Mouse (Mus musculus): Measurements from ENCODE around the gene Eps15l1. TPM values are rescaled to one million over a fixed set of nuclear protein-coding genes. Genes with fewer than 3 reads are reported as not detected.

The Eps15l1 gene
- polyA plus RNA-seq, 1 experiment: 3.2 TPM

GRCm38 (mm10) chr8:72382395-72382794, 38.9 kb downstream of the Eps15l1 start:
- H3K4me1 ChIP-seq (ENCODE audit: control insufficient read depth): no peaks in the 10 kb centered on the region
- no peaks in the 10 kb centered on the region for H3K9me3 ChIP-seq (ENCODE audit: control insufficient read depth, low read length)
- H3K36me3 ChIP-seq (ENCODE audit: control insufficient read depth): peaks cover 99% of the 10 kb centered on the region
- H3K27me3 ChIP-seq (ENCODE audit: control insufficient read depth): no peaks in the 10 kb centered on the region
- no peak for TF ChIP-seq TAL1 (IDR thresholded peaks at IDR 0.05; ENCODE audit: low read length)
- TF ChIP-seq GATA1 (IDR thresholded peaks at IDR 0.05; ENCODE audit: low read length): no peak
- H3K4me3 ChIP-seq (replicated peaks): no peak overlapping the region

GRCm38 (mm10) chr8:72380656-72381055, 40.6 kb downstream of the Eps15l1 start:
- H3K36me3 ChIP-seq (ENCODE audit: control insufficient read depth): peaks cover 99% of the 10 kb centered on the region
- no peaks in the 10 kb centered on the region for H3K4me1 ChIP-seq (ENCODE audit: control insufficient read depth)
- TF ChIP-seq GATA1 (IDR thresholded peaks at IDR 0.05; ENCODE audit: low read length) (no peak), TAL1 (IDR thresholded peaks at IDR 0.05; ENCODE audit: low read length) (no peak)
- H3K9me3 ChIP-seq (ENCODE audit: control insufficient read depth, low read length): no peaks in the 10 kb centered on the region
- no peaks in the 10 kb centered on the region for H3K27me3 ChIP-seq (ENCODE audit: control insufficient read depth)
- H3K4me3 ChIP-seq (replicated peaks): no peak overlapping the region

- Histone ChIP-seq H3K36me3 (ENCODE audit: control insufficient read depth) (peaks cover 98% of the 10 kb centered on the region), H3K4me1 (ENCODE audit: control insufficient read depth) (no peaks in the 10 kb centered on the region), H3K4me3 (replicated peaks) (no peak overlapping the region), H3K27me3 (ENCODE audit: control insufficient read depth) (no peaks in the 10 kb centered on the region), H3K9me3 (ENCODE audit: control insufficient read depth, low read length) (no peaks in the 10 kb centered on the region)
- TF ChIP-seq GATA1 (IDR thresholded peaks at IDR 0.05; ENCODE audit: low read length) (no peak), TAL1 (IDR thresholded peaks at IDR 0.05; ENCODE audit: low read length) (no peak)
Measured at GRCm38 (mm10) chr8:72376900-72377299, 44.4 kb downstream of the Eps15l1 start.

DNA sequence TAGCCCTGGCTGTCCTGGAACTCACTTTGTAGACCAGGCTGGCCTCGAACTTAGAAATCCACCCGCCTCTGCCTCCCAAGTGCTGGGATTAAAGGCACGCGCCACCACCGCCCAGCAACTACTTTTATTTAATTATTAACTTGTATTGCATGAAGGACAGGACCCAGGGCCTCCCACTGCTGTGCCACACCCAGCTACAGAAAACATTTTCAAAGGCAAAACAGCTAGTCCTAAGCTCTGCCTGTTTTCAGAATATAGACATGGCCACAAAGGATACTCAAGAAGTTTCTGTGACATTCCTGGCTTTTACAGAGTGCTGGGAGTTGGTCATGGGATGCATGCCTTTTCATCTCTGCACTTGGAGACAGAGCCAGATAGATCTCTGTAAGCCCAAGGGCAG, 45.0 kb downstream of the Eps15l1 start:
- H3K36me3 ChIP-seq (ENCODE audit: control insufficient read depth): peaks cover 98% of the 10 kb centered on the region
- H3K4me3 ChIP-seq (replicated peaks): no peak overlapping the region
- TF ChIP-seq TAL1 (IDR thresholded peaks at IDR 0.05; ENCODE audit: low read length) (no peak), GATA1 (IDR thresholded peaks at IDR 0.05; ENCODE audit: low read length) (no peak)
- H3K9me3 ChIP-seq (ENCODE audit: control insufficient read depth, low read length): no peaks in the 10 kb centered on the region
- no peaks in the 10 kb centered on the region for H3K27me3 ChIP-seq (ENCODE audit: control insufficient read depth)
- no peaks in the 10 kb centered on the region for H3K4me1 ChIP-seq (ENCODE audit: control insufficient read depth)

GRCm38 (mm10) chr8:72375161-72375560, 46.1 kb downstream of the Eps15l1 start:
- Histone ChIP-seq H3K9me3 (ENCODE audit: control insufficient read depth, low read length) (no peaks in the 10 kb centered on the region), H3K27me3 (ENCODE audit: control insufficient read depth) (no peaks in the 10 kb centered on the region), H3K4me3 (replicated peaks) (no peak overlapping the region), H3K36me3 (ENCODE audit: control insufficient read depth) (peaks cover 97% of the 10 kb centered on the region), H3K4me1 (ENCODE audit: control insufficient read depth) (no peaks in the 10 kb centered on the region)
- TF ChIP-seq TAL1 (IDR thresholded peaks at IDR 0.05; ENCODE audit: low read length): no peak
- TF ChIP-seq GATA1 (IDR thresholded peaks at IDR 0.05; ENCODE audit: low read length): no peak

GRCm38 (mm10) chr8:72372311-72372710, 48.9 kb downstream of the Eps15l1 start:
- Histone ChIP-seq H3K36me3 (ENCODE audit: control insufficient read depth) (peaks cover 97% of the 10 kb centered on the region), H3K4me3 (replicated peaks) (no peak overlapping the region), H3K27me3 (ENCODE audit: control insufficient read depth) (no peaks in the 10 kb centered on the region), H3K4me1 (ENCODE audit: control insufficient read depth) (no peaks in the 10 kb centered on the region), H3K9me3 (ENCODE audit: control insufficient read depth, low read length) (0 out of 2 replicates have a peak, but pooled peaks cover 2% of the 10 kb centered on the region)
- no peak for TF ChIP-seq TAL1 (IDR thresholded peaks at IDR 0.05; ENCODE audit: low read length)

- no peaks in the 10 kb centered on the region for H3K4me1 ChIP-seq (ENCODE audit: control insufficient read depth)
- H3K36me3 ChIP-seq (ENCODE audit: control insufficient read depth): peaks cover 97% of the 10 kb centered on the region
- H3K27me3 ChIP-seq (ENCODE audit: control insufficient read depth): no peaks in the 10 kb centered on the region
- TF ChIP-seq GATA1 (IDR thresholded peaks at IDR 0.05; ENCODE audit: low read length) (no peak), TAL1 (IDR thresholded peaks at IDR 0.05; ENCODE audit: low read length) (no peak)
- H3K4me3 ChIP-seq (replicated peaks): no peak overlapping the region
- 0 out of 2 replicates have a peak, but pooled peaks cover 2% of the 10 kb centered on the region for H3K9me3 ChIP-seq (ENCODE audit: control insufficient read depth, low read length)
Measured at GRCm38 (mm10) chr8:72371356-72371755, 49.9 kb downstream of the Eps15l1 start.

DNA sequence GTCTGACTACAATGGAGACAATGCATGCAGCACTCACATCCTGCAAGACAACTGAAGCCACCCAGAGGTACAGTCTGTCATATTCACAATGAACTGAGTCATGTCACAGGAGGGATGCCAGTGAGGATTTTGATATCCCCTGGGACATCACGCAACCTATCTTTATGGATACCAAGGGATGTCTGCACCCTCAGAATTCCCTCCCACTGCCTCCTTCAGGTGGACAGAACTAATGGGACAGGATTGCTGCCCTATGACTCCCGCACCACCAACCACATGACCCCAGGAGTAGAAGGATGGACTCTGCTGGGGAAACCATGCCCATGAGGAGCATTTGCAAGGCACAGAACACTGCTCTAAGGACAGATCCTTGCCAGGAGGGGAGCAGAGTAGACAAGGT, 54.8 kb downstream of the Eps15l1 start:
- Histone ChIP-seq H3K4me1 (ENCODE audit: control insufficient read depth) (no peaks in the 10 kb centered on the region), H3K4me3 (replicated peaks) (no peak overlapping the region), H3K27me3 (ENCODE audit: control insufficient read depth) (no peaks in the 10 kb centered on the region), H3K9me3 (ENCODE audit: control insufficient read depth, low read length) (0 out of 2 replicates have a peak, but pooled peaks cover 2% of the 10 kb centered on the region), H3K36me3 (ENCODE audit: control insufficient read depth) (peaks cover 99% of the 10 kb centered on the region)
- TF ChIP-seq TAL1 (IDR thresholded peaks at IDR 0.05; ENCODE audit: low read length) (no peak), GATA1 (IDR thresholded peaks at IDR 0.05; ENCODE audit: low read length) (no peak)

GRCm38 (mm10) chr8:72365826-72366225, 55.4 kb downstream of the Eps15l1 start:
- H3K27me3 ChIP-seq (ENCODE audit: control insufficient read depth): no peaks in the 10 kb centered on the region
- H3K4me3 ChIP-seq (replicated peaks): no peak overlapping the region
- 0 out of 2 replicates have a peak, but pooled peaks cover 2% of the 10 kb centered on the region for H3K9me3 ChIP-seq (ENCODE audit: control insufficient read depth, low read length)
- TF ChIP-seq GATA1 (IDR thresholded peaks at IDR 0.05; ENCODE audit: low read length): no peak
- TF ChIP-seq TAL1 (IDR thresholded peaks at IDR 0.05; ENCODE audit: low read length): no peak
- H3K4me1 ChIP-seq (ENCODE audit: control insufficient read depth): no peaks in the 10 kb centered on the region
- H3K36me3 ChIP-seq (ENCODE audit: control insufficient read depth): peaks cover 99% of the 10 kb centered on the region

DNA sequence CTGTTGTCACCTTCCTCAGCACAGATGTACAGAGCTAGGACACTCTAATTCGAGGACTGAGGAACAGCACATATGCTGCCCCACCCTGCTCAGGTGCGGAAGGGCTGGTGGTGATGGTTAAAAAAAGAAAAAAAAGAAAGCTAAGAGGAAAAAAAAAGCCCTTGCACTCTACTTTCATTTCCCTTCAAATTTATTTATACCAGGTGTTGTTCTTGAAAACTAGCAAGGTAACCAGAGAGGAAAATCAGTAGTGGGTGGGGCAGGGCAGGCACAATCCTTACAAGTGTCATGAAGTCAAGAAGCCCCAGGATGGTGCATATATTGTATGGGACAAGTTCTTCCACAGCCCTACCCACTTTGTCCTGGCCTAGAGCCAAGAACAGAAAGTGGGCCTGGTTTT, 56.2 kb downstream of the Eps15l1 start:
- TF ChIP-seq GATA1 (IDR thresholded peaks at IDR 0.05; ENCODE audit: low read length) (no peak), TAL1 (IDR thresholded peaks at IDR 0.05; ENCODE audit: low read length) (no peak)
- no peak overlapping the region for H3K4me3 ChIP-seq (replicated peaks)
- H3K36me3 ChIP-seq (ENCODE audit: control insufficient read depth): peaks cover 96% of the 10 kb centered on the region
- H3K27me3 ChIP-seq (ENCODE audit: control insufficient read depth): no peaks in the 10 kb centered on the region
- H3K9me3 ChIP-seq (ENCODE audit: control insufficient read depth, low read length): 0 out of 2 replicates have a peak, but pooled peaks cover 2% of the 10 kb centered on the region
- no peaks in the 10 kb centered on the region for H3K4me1 ChIP-seq (ENCODE audit: control insufficient read depth)

Data from erythroblast, embryonic 14.5 days (primary cell).